ENCODE assay signal across 15 mouse cellular contexts in the genomic region with DNA sequence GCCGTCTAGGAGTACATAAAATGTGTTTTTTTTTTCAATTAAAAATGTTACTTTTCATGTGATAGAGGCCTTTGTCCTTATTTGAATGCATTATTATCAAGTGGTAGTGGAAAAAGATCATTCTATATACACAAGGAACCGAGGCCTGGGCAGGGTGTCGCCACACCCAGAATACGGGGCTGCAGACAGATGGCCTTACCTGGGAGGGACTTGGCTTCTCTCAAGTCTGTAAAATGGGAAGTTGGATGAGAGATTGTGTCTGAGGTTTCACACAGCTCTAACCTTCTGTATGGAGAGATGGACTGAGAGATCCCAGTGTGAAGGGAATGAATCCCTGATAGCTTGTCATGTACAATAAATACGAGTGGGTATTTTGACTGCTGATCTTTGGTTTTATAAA.
"Had no signal": no experiment of that assay in that cellular context is flagged by ENCODE, and none has a peak within 500 bp of the region (broad histone marks: within the 10 kb centered on the region; RNA-seq: fewer than 3 reads in every experiment).

No protein-coding gene starts in this region.

- ATAC-seq: midbrain, embryonic 16.5 days had no signal

- H3K9me3 ChIP-seq: midbrain, embryonic 10.5 days; midbrain, embryonic 12.5 days; neural tube, embryonic 12.5 days; stomach, embryonic 15.5 days had no signal

- H3K4me1 ChIP-seq: stomach, embryonic 15.5 days had no signal

- H3K27ac ChIP-seq: midbrain, embryonic 10.5 days; midbrain, embryonic 12.5 days; neural tube, embryonic 12.5 days; stomach, embryonic 15.5 days; stomach, postnatal 0 days had no signal

- DNase-seq: lung, embryonic 14.5 days; lung, postnatal 10 days; lung, postnatal 4 days; midbrain, embryonic 14.5 days; right cerebral cortex, postnatal 14 days; thymus, adult 2 months; thymus, postnatal 25 days; thymus, postnatal 4 days had no signal

- H3K4me2 ChIP-seq: lung, embryonic 14.5 days; midbrain, embryonic 12.5 days; neural tube, embryonic 12.5 days; stomach, embryonic 15.5 days had no signal

- H3K9ac ChIP-seq: lung, embryonic 14.5 days; midbrain, embryonic 12.5 days; neural tube, embryonic 12.5 days; stomach, embryonic 15.5 days had no signal

- H3K4me3 ChIP-seq: midbrain, embryonic 10.5 days; midbrain, embryonic 12.5 days; myocyte; neural tube, embryonic 12.5 days; stomach, embryonic 15.5 days had no signal

- H3K27me3 ChIP-seq: midbrain, embryonic 12.5 days; neural tube, embryonic 12.5 days; stomach, embryonic 15.5 days had no signal
